Mouse (Mus musculus): ENCODE results near the gene Gm26920. TPM values are rescaled to one million over a fixed set of nuclear protein-coding genes. Genes with fewer than 3 reads are reported as not detected.
A peak's percentile ranks its signal among the peaks of the same experiment; 100 is the strongest.
"Not testable (repeated sequence)": the region's sequence is repeated elsewhere in the genome, so short reads cannot be mapped to it uniquely, and the experiment has no call there.

Gene Gm26920
- not detected in 2 replicates for polyA plus RNA-seq (2012; rRNA removed)

GRCm38 (mm10) chr7:30090092-30090969 is at the start of gene Gm26920, which contains the start of gene Zfp566:
Gene Gm26920, minus strand, starts transcription at chr7:30090410.
Gene Zfp566, minus strand, starts transcription at chr7:30090527.
- Histone ChIP-seq H3K4me1 (ENCODE audit: control insufficient read depth, insufficient read depth, low read length) (peaks cover 14% of the 10 kb centered on the region), H3K27me3 (ENCODE audit: control insufficient read depth, insufficient read depth, low read length) (no peaks in the 10 kb centered on the region), H3K27ac (ENCODE audit: control insufficient read depth, insufficient read depth, low read depth, low read length) (peak within 1 kb of the TSS; percentile 90), H3K4me3 (ENCODE audit: control insufficient read depth, low read depth, low read length) (peak within 1 kb of the TSS; percentile 98), H3K36me3 (ENCODE audit: control insufficient read depth, insufficient read depth, low read length) (no peaks in the 10 kb centered on the region)
- TF ChIP-seq CTCF (IDR thresholded peaks at IDR 0.05; ENCODE audit: control insufficient read depth, insufficient read depth, insufficient replicate concordance, low read depth, low read length) = no peak
- TF ChIP-seq POLR2A (IDR thresholded peaks at IDR 0.05; ENCODE audit: control insufficient read depth, low read depth, low read length) = peak; percentile 77

GRCm38 (mm10) chr7:30136826-30137225 is 46.6 kb upstream of the Gm26920 start:
- Histone ChIP-seq H3K27ac (ENCODE audit: control insufficient read depth, insufficient read depth, low read depth, low read length) (no peak overlapping the region), H3K4me1 (ENCODE audit: control insufficient read depth, insufficient read depth, low read length) (no peaks in the 10 kb centered on the region), H3K36me3 (ENCODE audit: control insufficient read depth, insufficient read depth, low read length) (no peaks in the 10 kb centered on the region; the same call in 1 of the 2 replicates), H3K27me3 (ENCODE audit: control insufficient read depth, insufficient read depth, low read length) (no peaks in the 10 kb centered on the region), H3K4me3 (ENCODE audit: control insufficient read depth, low read depth, low read length) (no peak overlapping the region)
- TF ChIP-seq CTCF (IDR thresholded peaks at IDR 0.05; ENCODE audit: control insufficient read depth, insufficient read depth, insufficient replicate concordance, low read depth, low read length) = no peak
- no peak for TF ChIP-seq POLR2A (IDR thresholded peaks at IDR 0.05; ENCODE audit: control insufficient read depth, low read depth, low read length)

- H3K36me3 ChIP-seq (ENCODE audit: control insufficient read depth, insufficient read depth, low read length) = peaks cover 2% of the 10 kb centered on the region
- H3K4me1 ChIP-seq (ENCODE audit: control insufficient read depth, insufficient read depth, low read length) = no peaks in the 10 kb centered on the region
- no peak overlapping the region for H3K4me3 ChIP-seq (ENCODE audit: control insufficient read depth, low read depth, low read length)
- H3K27ac ChIP-seq (ENCODE audit: control insufficient read depth, insufficient read depth, low read depth, low read length) = no peak overlapping the region
- no peak for TF ChIP-seq POLR2A (IDR thresholded peaks at IDR 0.05; ENCODE audit: control insufficient read depth, low read depth, low read length)
- no peak for TF ChIP-seq CTCF (IDR thresholded peaks at IDR 0.05; ENCODE audit: control insufficient read depth, insufficient read depth, insufficient replicate concordance, low read depth, low read length)
- no peaks in the 10 kb centered on the region for H3K27me3 ChIP-seq (ENCODE audit: control insufficient read depth, insufficient read depth, low read length)
Measured at GRCm38 (mm10) chr7:30132396-30132795, 42.2 kb upstream of the Gm26920 start.

GRCm38 (mm10) chr7:30129900-30130299 is 39.7 kb upstream of the Gm26920 start:
- peaks cover 2% of the 10 kb centered on the region for H3K36me3 ChIP-seq (ENCODE audit: control insufficient read depth, insufficient read depth, low read length)
- TF ChIP-seq POLR2A (IDR thresholded peaks at IDR 0.05; ENCODE audit: control insufficient read depth, low read depth, low read length) (no peak), CTCF (IDR thresholded peaks at IDR 0.05; ENCODE audit: control insufficient read depth, insufficient read depth, insufficient replicate concordance, low read depth, low read length) (no peak)

GRCm38 (mm10) chr7:30122188-30122530 is 31.9 kb upstream of the Gm26920 start:
- Histone ChIP-seq H3K4me1 (ENCODE audit: control insufficient read depth, insufficient read depth, low read length) (peaks cover 9% of the 10 kb centered on the region), H3K36me3 (ENCODE audit: control insufficient read depth, insufficient read depth, low read length) (no peaks in the 10 kb centered on the region; the same call in 1 of the 2 replicates), H3K4me3 (ENCODE audit: control insufficient read depth, low read depth, low read length) (peak overlapping the region; percentile 94), H3K27me3 (ENCODE audit: control insufficient read depth, insufficient read depth, low read length) (no peaks in the 10 kb centered on the region), H3K27ac (ENCODE audit: control insufficient read depth, insufficient read depth, low read depth, low read length) (peak overlapping the region; percentile 90)
- TF ChIP-seq CTCF (IDR thresholded peaks at IDR 0.05; ENCODE audit: control insufficient read depth, insufficient read depth, insufficient replicate concordance, low read depth, low read length) (no peak), POLR2A (IDR thresholded peaks at IDR 0.05; ENCODE audit: control insufficient read depth, low read depth, low read length) (no peak)

More at GRCm38 (mm10) chr7:30129900-30130299, 39.7 kb upstream of the Gm26920 start:
- Histone ChIP-seq H3K4me3 (ENCODE audit: control insufficient read depth, low read depth, low read length) (no peak overlapping the region), H3K27me3 (ENCODE audit: control insufficient read depth, insufficient read depth, low read length) (no peaks in the 10 kb centered on the region), H3K27ac (ENCODE audit: control insufficient read depth, insufficient read depth, low read depth, low read length) (no peak overlapping the region), H3K4me1 (ENCODE audit: control insufficient read depth, insufficient read depth, low read length) (no peaks in the 10 kb centered on the region)

- Histone ChIP-seq H3K27me3 (ENCODE audit: control insufficient read depth, insufficient read depth, low read length) (no peaks in the 10 kb centered on the region), H3K27ac (ENCODE audit: control insufficient read depth, insufficient read depth, low read depth, low read length) (peak within 1 kb of the TSS; percentile 90), H3K4me1 (ENCODE audit: control insufficient read depth, insufficient read depth, low read length) (peaks cover 9% of the 10 kb centered on the region), H3K4me3 (ENCODE audit: control insufficient read depth, low read depth, low read length) (peak within 1 kb of the TSS; percentile 94), H3K36me3 (ENCODE audit: control insufficient read depth, insufficient read depth, low read length) (no peaks in the 10 kb centered on the region; the same call in 1 of the 2 replicates)
- peak; percentile 93; the same call in 1 of the 2 replicates for TF ChIP-seq POLR2A (IDR thresholded peaks at IDR 0.05; ENCODE audit: control insufficient read depth, low read depth, low read length)
- no peak for TF ChIP-seq CTCF (IDR thresholded peaks at IDR 0.05; ENCODE audit: control insufficient read depth, insufficient read depth, insufficient replicate concordance, low read depth, low read length)
Measured at GRCm38 (mm10) chr7:30121308-30122187, 31.3 kb upstream of the Gm26920 start, which contains the start of gene Zfp382. Gene Zfp382, plus strand, starts transcription at chr7:30121942.

GRCm38 (mm10) chr7:30117935-30118334 is 27.7 kb upstream of the Gm26920 start:
- not testable (repeated sequence) for H3K4me1 ChIP-seq (ENCODE audit: control insufficient read depth, insufficient read depth, low read length); H3K4me3 ChIP-seq (ENCODE audit: control insufficient read depth, low read depth, low read length); H3K36me3 ChIP-seq (ENCODE audit: control insufficient read depth, insufficient read depth, low read length); H3K27ac ChIP-seq (ENCODE audit: control insufficient read depth, insufficient read depth, low read depth, low read length); H3K27me3 ChIP-seq (ENCODE audit: control insufficient read depth, insufficient read depth, low read length)
